Mouse (Mus musculus) heart, adult 2 months (tissue): ENCODE data around the gene Dnah8.

ENCODE experiments used
- CTCF ChIP-seq: fragments of 200-600 bp; IDR thresholded peaks from 2 replicates; pipeline ENCODE4 v1.8.1; 2022; ENCODE audit warnings: antibody characterized with exemption, mild to moderate bottlenecking, moderate library complexity
- EP300 ChIP-seq: fragments of 200-500 bp; IDR thresholded peaks from 2 replicates; pipeline ENCODE4 v1.6.1; 2011; ENCODE audit warnings: low read depth, low read length, control low read depth; ENCODE audit not compliant: insufficient read depth
- POLR2A ChIP-seq: fragments of 200-500 bp; IDR thresholded peaks from 2 replicates; pipeline ENCODE4 v1.6.1; 2011; ENCODE audit warnings: mild to moderate bottlenecking, low read depth, low read length, control low read depth; ENCODE audit not compliant: insufficient read depth

GRCm38 (mm10) chr17:30837031-30837430 is 212.9 kb downstream of the Dnah8 start:
- no peak for TF ChIP-seq POLR2A
- TF ChIP-seq CTCF, result no peak
- TF ChIP-seq EP300, result no peak
